Mouse (Mus musculus): ENCODE results near the gene Rpl3. TPM values are rescaled to one million over a fixed set of nuclear protein-coding genes. Genes with fewer than 3 reads are reported as not detected.

Rpl3 gene
- polyA plus RNA-seq, 2 experiments: 1,384 to 1,569 TPM

- Histone ChIP-seq H3K9ac (ENCODE audit: low read depth, low read length, severe bottlenecking) (no peak overlapping the region), H3K27ac (replicated peaks; ENCODE audit: low read depth, low read length) (no peak overlapping the region), H3K9me3 (ENCODE audit: control insufficient read depth, low read length) (no peaks in the 10 kb centered on the region), H3K4me2 (replicated peaks; ENCODE audit: low read depth, low read length, severe bottlenecking) (no peak overlapping the region), H3K4me3 (replicated peaks; ENCODE audit: low read length) (no peak overlapping the region), H3K27me3 (ENCODE audit: control insufficient read depth, insufficient read depth, low read length) (no peaks in the 10 kb centered on the region), H3K36me3 (ENCODE audit: control insufficient read depth, insufficient read depth, low read length) (peaks cover 37% of the 10 kb centered on the region), H3K4me1 (ENCODE audit: control insufficient read depth, insufficient read depth, low read length) (no peaks in the 10 kb centered on the region)
- no peak for DNase-seq (ENCODE audit: low spot score)
- 61% methylated on average over 6 of the region's 6 CpGs for WGBS
- TF ChIP-seq POLR2A (IDR thresholded peaks at IDR 0.05; ENCODE audit: borderline replicate concordance, extremely low read depth, insufficient read depth, insufficient read length): no peak
- no peak for ATAC-seq (ENCODE audit: low FRiP score, low read depth)
Measured at GRCm38 (mm10) chr15:80074663-80075373, 16.9 kb downstream of the Rpl3 start.

DNA sequence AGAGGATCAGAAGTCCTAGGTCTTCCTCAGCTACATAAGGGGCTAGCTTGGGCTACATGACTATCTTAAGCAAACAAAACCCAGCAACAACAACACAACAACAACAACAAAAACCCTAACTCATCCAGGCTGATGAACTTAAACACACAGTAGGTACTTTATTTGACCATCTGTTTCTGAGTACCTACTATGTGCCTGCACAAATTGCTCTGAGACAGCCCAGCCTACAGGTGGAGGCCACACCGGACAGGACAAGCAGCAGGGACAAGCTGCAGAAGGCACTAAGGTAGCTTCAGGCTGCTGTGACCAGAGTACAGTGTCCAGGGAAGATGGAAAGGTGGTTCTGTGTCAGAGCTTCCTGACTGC lies 18.4 kb downstream of the Rpl3 start:
- ATAC-seq (ENCODE audit: low FRiP score, low read depth): no peak
- no peak overlapping the region for H3K4me2 ChIP-seq (replicated peaks; ENCODE audit: low read depth, low read length, severe bottlenecking)
- H3K9me3 ChIP-seq (ENCODE audit: control insufficient read depth, low read length): no peaks in the 10 kb centered on the region
- no peaks in the 10 kb centered on the region for H3K27me3 ChIP-seq (ENCODE audit: control insufficient read depth, insufficient read depth, low read length)
- no peaks in the 10 kb centered on the region for H3K4me1 ChIP-seq (ENCODE audit: control insufficient read depth, insufficient read depth, low read length)
- H3K27ac ChIP-seq (replicated peaks; ENCODE audit: low read depth, low read length): no peak overlapping the region
- 95% methylated on average over 1 of the region's 1 CpGs for WGBS
- peaks cover 22% of the 10 kb centered on the region for H3K36me3 ChIP-seq (ENCODE audit: control insufficient read depth, insufficient read depth, low read length)
- H3K9ac ChIP-seq (ENCODE audit: low read depth, low read length, severe bottlenecking): no peak overlapping the region
- H3K4me3 ChIP-seq (replicated peaks; ENCODE audit: low read length): no peak overlapping the region
- DNase-seq (ENCODE audit: low spot score): no peak
- no peak for TF ChIP-seq POLR2A (IDR thresholded peaks at IDR 0.05; ENCODE audit: borderline replicate concordance, extremely low read depth, insufficient read depth, insufficient read length)

DNA sequence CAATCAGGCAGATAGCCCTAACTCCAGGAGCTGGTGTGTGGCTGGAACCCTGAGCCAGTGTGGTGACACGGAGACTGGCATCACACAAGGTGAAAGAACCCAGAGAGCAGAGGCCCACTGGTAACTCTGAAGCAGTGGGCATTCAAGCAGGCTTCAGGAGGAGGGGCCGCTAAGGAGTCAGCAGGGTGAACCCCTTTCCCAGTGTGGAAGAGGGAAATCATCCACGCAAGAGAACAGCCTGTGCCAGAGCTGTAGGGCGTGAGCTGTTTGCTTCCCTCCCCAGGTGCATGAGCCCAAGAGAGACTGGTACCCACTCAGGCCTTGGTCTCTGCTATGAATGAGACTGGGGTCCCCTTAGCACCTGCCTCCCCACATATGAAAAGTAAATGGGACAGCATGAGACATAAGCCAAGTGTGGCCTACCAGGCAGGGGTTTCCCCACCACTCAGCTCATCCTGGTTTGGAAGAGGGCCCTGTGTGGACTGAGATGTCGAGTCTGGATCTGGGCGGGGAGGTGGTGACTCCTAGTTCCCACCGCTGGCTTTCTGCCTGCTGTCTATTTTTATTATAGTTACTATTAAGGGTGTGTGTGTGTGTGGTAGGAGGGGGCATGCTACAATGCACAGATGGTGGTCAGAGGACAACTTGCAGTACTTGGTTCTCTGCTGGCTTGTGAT lies 19.0 kb downstream of the Rpl3 start:
- 79% methylated on average over 7 of the region's 7 CpGs for WGBS
- Histone ChIP-seq H3K9me3 (ENCODE audit: control insufficient read depth, low read length) (no peaks in the 10 kb centered on the region), H3K36me3 (ENCODE audit: control insufficient read depth, insufficient read depth, low read length) (peaks cover 16% of the 10 kb centered on the region), H3K4me2 (replicated peaks; ENCODE audit: low read depth, low read length, severe bottlenecking) (no peak overlapping the region), H3K27ac (replicated peaks; ENCODE audit: low read depth, low read length) (no peak overlapping the region), H3K27me3 (ENCODE audit: control insufficient read depth, insufficient read depth, low read length) (no peaks in the 10 kb centered on the region), H3K9ac (ENCODE audit: low read depth, low read length, severe bottlenecking) (no peak overlapping the region; the same call in 1 of the 2 replicates), H3K4me3 (replicated peaks; ENCODE audit: low read length) (no peak overlapping the region), H3K4me1 (ENCODE audit: control insufficient read depth, insufficient read depth, low read length) (no peaks in the 10 kb centered on the region)
- TF ChIP-seq POLR2A (IDR thresholded peaks at IDR 0.05; ENCODE audit: borderline replicate concordance, extremely low read depth, insufficient read depth, insufficient read length): no peak
- DNase-seq (ENCODE audit: low spot score): no peak
- ATAC-seq (ENCODE audit: low FRiP score, low read depth): no peak

- 47% methylated on average over 9 of the region's 9 CpGs for WGBS
- Histone ChIP-seq H3K27ac (replicated peaks; ENCODE audit: low read depth, low read length) (no peak overlapping the region), H3K4me3 (replicated peaks; ENCODE audit: low read length) (no peak overlapping the region), H3K27me3 (ENCODE audit: control insufficient read depth, insufficient read depth, low read length) (no peaks in the 10 kb centered on the region), H3K4me1 (ENCODE audit: control insufficient read depth, insufficient read depth, low read length) (no peaks in the 10 kb centered on the region), H3K36me3 (ENCODE audit: control insufficient read depth, insufficient read depth, low read length) (peaks cover 9% of the 10 kb centered on the region), H3K4me2 (replicated peaks; ENCODE audit: low read depth, low read length, severe bottlenecking) (no peak overlapping the region), H3K9ac (ENCODE audit: low read depth, low read length, severe bottlenecking) (no peak overlapping the region; the same call in 1 of the 2 replicates), H3K9me3 (ENCODE audit: control insufficient read depth, low read length) (no peaks in the 10 kb centered on the region)
- no peak for DNase-seq (ENCODE audit: low spot score)
- no peak for ATAC-seq (ENCODE audit: low FRiP score, low read depth)
- no peak for TF ChIP-seq POLR2A (IDR thresholded peaks at IDR 0.05; ENCODE audit: borderline replicate concordance, extremely low read depth, insufficient read depth, insufficient read length)
Measured at GRCm38 (mm10) chr15:80071951-80072437, 19.7 kb downstream of the Rpl3 start.

GRCm38 (mm10) chr15:80070095-80070644 lies 21.5 kb downstream of the Rpl3 start:
- Histone ChIP-seq H3K36me3 (ENCODE audit: control insufficient read depth, insufficient read depth, low read length) (no peaks in the 10 kb centered on the region), H3K9ac (ENCODE audit: low read depth, low read length, severe bottlenecking) (no peak overlapping the region), H3K4me2 (replicated peaks; ENCODE audit: low read depth, low read length, severe bottlenecking) (no peak overlapping the region), H3K4me3 (replicated peaks; ENCODE audit: low read length) (no peak overlapping the region), H3K9me3 (ENCODE audit: control insufficient read depth, low read length) (no peaks in the 10 kb centered on the region), H3K4me1 (ENCODE audit: control insufficient read depth, insufficient read depth, low read length) (no peaks in the 10 kb centered on the region), H3K27me3 (ENCODE audit: control insufficient read depth, insufficient read depth, low read length) (no peaks in the 10 kb centered on the region), H3K27ac (replicated peaks; ENCODE audit: low read depth, low read length) (no peak overlapping the region)
- no peak for TF ChIP-seq POLR2A (IDR thresholded peaks at IDR 0.05; ENCODE audit: borderline replicate concordance, extremely low read depth, insufficient read depth, insufficient read length)
- WGBS: 50% methylated on average over 8 of the region's 8 CpGs
- ATAC-seq (ENCODE audit: low FRiP score, low read depth): no peak
- no peak for DNase-seq (ENCODE audit: low spot score)
